Mouse (Mus musculus) 3T3-L1 (cell line): ENCODE measurements around the gene Nipbl.
A peak's percentile ranks its signal among the peaks of the same experiment; 100 is the strongest.
"Not testable (repeated sequence)": the region's sequence is repeated elsewhere in the genome, so short reads cannot be mapped to it uniquely, and the experiment has no call there.

Experiments
- DNase-seq: peaks from one replicate; pipeline ENCODE4 v3.0.0-alpha.2; 2015; ENCODE audit warnings: low read depth, low spot score

The Nipbl gene

GRCm38 (mm10) chr15:8443926-8444889, at the start of gene Nipbl:
Gene Nipbl (minus strand): TSS chr15:8444463.
- DNase-seq, result peak; percentile 97

GRCm38 (mm10) chr15:8485261-8485660, 41.0 kb upstream of the Nipbl start:
- DNase-seq, result no peak

- no peak for DNase-seq
Observed at GRCm38 (mm10) chr15:8469006-8469575, 24.8 kb upstream of the Nipbl start.

GRCm38 (mm10) chr15:8463521-8463920, 19.3 kb upstream of the Nipbl start:
- DNase-seq, result peak; percentile 77

- no peak for DNase-seq
Observed at GRCm38 (mm10) chr15:8462780-8463179, 18.5 kb upstream of the Nipbl start.

- DNase-seq, result no peak
Observed at GRCm38 (mm10) chr15:8460871-8461270, 16.6 kb upstream of the Nipbl start.

GRCm38 (mm10) chr15:8459979-8460378, 15.7 kb upstream of the Nipbl start:
- no peak for DNase-seq

- not testable (repeated sequence) for DNase-seq
Observed at GRCm38 (mm10) chr15:8456223-8456622, 12.0 kb upstream of the Nipbl start.

- no peak for DNase-seq
Observed at GRCm38 (mm10) chr15:8455486-8455885, 11.2 kb upstream of the Nipbl start.

GRCm38 (mm10) chr15:8451071-8451470, 6.8 kb upstream of the Nipbl start:
- peak; percentile 94 for DNase-seq

GRCm38 (mm10) chr15:8447193-8447767, 3.0 kb upstream of the Nipbl start:
- peak; percentile 26 for DNase-seq

GRCm38 (mm10) chr15:8446435-8446834, 2.2 kb upstream of the Nipbl start:
- peak; percentile 95 for DNase-seq

GRCm38 (mm10) chr15:8445951-8446419, 1.7 kb upstream of the Nipbl start:
- no peak for DNase-seq

GRCm38 (mm10) chr15:8444890-8445597, 781 bp upstream of the Nipbl start:
- DNase-seq, result peak; percentile 97

- DNase-seq, result peak; percentile 68
Observed at GRCm38 (mm10) chr15:8443168-8443925, 916 bp downstream of the Nipbl start.

GRCm38 (mm10) chr15:8442761-8443160, 1.5 kb downstream of the Nipbl start:
- DNase-seq, result peak; percentile 75

- DNase-seq, result peak; percentile 55
Observed at GRCm38 (mm10) chr15:8442156-8442555, 2.1 kb downstream of the Nipbl start.

GRCm38 (mm10) chr15:8433239-8433947, 10.9 kb downstream of the Nipbl start:
- peak; percentile 45 for DNase-seq

- no peak for DNase-seq
Observed at GRCm38 (mm10) chr15:8432534-8432933, 11.7 kb downstream of the Nipbl start.

- DNase-seq, result no peak
Observed at GRCm38 (mm10) chr15:8429502-8429901, 14.8 kb downstream of the Nipbl start.
